Mouse (Mus musculus): ENCODE measurements around the gene Trak2.
A peak's percentile ranks its signal among the peaks of the same experiment; 100 is the strongest.
"Not testable (repeated sequence)": the region's sequence is repeated elsewhere in the genome, so short reads cannot be mapped to it uniquely, and the experiment has no call there.

Trak2 gene

GRCm38 (mm10) chr1:58973366-58974221, at the start of gene Trak2, which contains the start of gene Stradb:
TSS of gene Trak2 (minus strand) at chr1:58973430.
TSS of gene Stradb (plus strand) at chr1:58973522.
- DNase-seq (ENCODE audit: low spot score in 2 of 2): peak; percentile 93 to 94

GRCm38 (mm10) chr1:59021556-59021955, 48.3 kb upstream of the Trak2 start:
- DNase-seq (ENCODE audit: low spot score in 2 of 2): no peak

- no peak for DNase-seq (ENCODE audit: low spot score in 2 of 2)
Measured at GRCm38 (mm10) chr1:59009250-59009649, 36.0 kb upstream of the Trak2 start.

GRCm38 (mm10) chr1:58995313-58995712, 22.1 kb upstream of the Trak2 start:
- DNase-seq (ENCODE audit: low spot score in 2 of 2): no peak

GRCm38 (mm10) chr1:58993723-58994122, 20.5 kb upstream of the Trak2 start:
- no peak for DNase-seq (ENCODE audit: low spot score in 2 of 2)

GRCm38 (mm10) chr1:58993144-58993543, 19.9 kb upstream of the Trak2 start:
- no peak for DNase-seq (ENCODE audit: low spot score in 2 of 2)

- DNase-seq (ENCODE audit: low spot score in 2 of 2): no peak
Measured at GRCm38 (mm10) chr1:58984586-58984985, 11.4 kb upstream of the Trak2 start.

- DNase-seq (ENCODE audit: low spot score in 2 of 2): no peak
Measured at GRCm38 (mm10) chr1:58982276-58982675, 9.0 kb upstream of the Trak2 start.

GRCm38 (mm10) chr1:58972851-58973365, 322 bp downstream of the Trak2 start:
- no peak for DNase-seq (ENCODE audit: low spot score in 2 of 2)

GRCm38 (mm10) chr1:58971097-58971496, 2.1 kb downstream of the Trak2 start:
- no peak for DNase-seq (ENCODE audit: low spot score in 2 of 2)

GRCm38 (mm10) chr1:58970054-58970453, 3.2 kb downstream of the Trak2 start:
- DNase-seq (ENCODE audit: low spot score in 2 of 2): no peak

GRCm38 (mm10) chr1:58967534-58967933, 5.7 kb downstream of the Trak2 start:
- DNase-seq (ENCODE audit: low spot score in 2 of 2): no peak

- DNase-seq (ENCODE audit: low spot score in 2 of 2): no peak
Measured at GRCm38 (mm10) chr1:58962865-58963264, 10.4 kb downstream of the Trak2 start.

GRCm38 (mm10) chr1:58962418-58962817, 10.8 kb downstream of the Trak2 start:
- DNase-seq (ENCODE audit: low spot score in 2 of 2): no peak

- no peak for DNase-seq (ENCODE audit: low spot score in 2 of 2)
Measured at GRCm38 (mm10) chr1:58961152-58961893, 11.9 kb downstream of the Trak2 start.

- DNase-seq (ENCODE audit: low spot score in 2 of 2): no peak
Measured at GRCm38 (mm10) chr1:58959682-58960081, 13.5 kb downstream of the Trak2 start.

GRCm38 (mm10) chr1:58958789-58959526, 14.3 kb downstream of the Trak2 start:
- not testable (repeated sequence) for DNase-seq (ENCODE audit: low spot score in 2 of 2)

GRCm38 (mm10) chr1:58957931-58958330, 15.3 kb downstream of the Trak2 start:
- peak in 1 of 2 experiments; percentile 16 for DNase-seq (ENCODE audit: low spot score in 2 of 2)

- no peak for DNase-seq (ENCODE audit: low spot score in 2 of 2)
Measured at GRCm38 (mm10) chr1:58956229-58956628, 17.0 kb downstream of the Trak2 start.

- no peak for DNase-seq (ENCODE audit: low spot score in 2 of 2)
Measured at GRCm38 (mm10) chr1:58955716-58956115, 17.5 kb downstream of the Trak2 start.

GRCm38 (mm10) chr1:58954578-58955410, 18.4 kb downstream of the Trak2 start:
- no peak for DNase-seq (ENCODE audit: low spot score in 2 of 2)
